Mouse (Mus musculus) left cerebral cortex, postnatal 14 days (tissue): ENCODE measurements around the gene Phlpp1. TPM values are rescaled to one million over a fixed set of nuclear protein-coding genes. Genes with fewer than 3 reads are reported as not detected.
"Not testable (repeated sequence)": the region's sequence is repeated elsewhere in the genome, so short reads cannot be mapped to it uniquely, and the experiment has no call there.

Experiments used
- DNase-seq, 2 experiments: peaks; one replicate each; pipeline ENCODE4 v3.0.0; 2021 to 2022; ENCODE audit warnings: low spot score in 2 of 2, mixed read lengths in 1 of 2
- intact Hi-C: fragments of 180-260 bp; cut with DNase I; formaldehyde crosslinking; loops from one replicate; pipeline ENCODE4 v1.15.1; 2025
- total RNA-seq, 2 experiments: library from RNA; stranded (reverse); gene quantifications; 2 replicates each; pipeline ENCODE4 v1.2.3; 2021

Phlpp1 gene
- total RNA-seq, 2 experiments from 2014 or later, result 53.7 to 54.7 TPM

- intact Hi-C loops, result no loop called here
- DNase-seq, result no peak
Observed at GRCm38 (mm10) chr1:106278552-106279060, 107.1 kb downstream of the Phlpp1 start.

- no peak for DNase-seq
- intact Hi-C loops, result no loop called here
Observed at GRCm38 (mm10) chr1:106279404-106280123, 108.0 kb downstream of the Phlpp1 start.

- intact Hi-C loops, result no loop called here
- DNase-seq, result no peak
Observed at GRCm38 (mm10) chr1:106280171-106280913, 108.8 kb downstream of the Phlpp1 start.

GRCm38 (mm10) chr1:106286815-106287214, 115.3 kb downstream of the Phlpp1 start:
- intact Hi-C loops, result no loop called here

GRCm38 (mm10) chr1:106289065-106289464, 117.5 kb downstream of the Phlpp1 start:
- DNase-seq, result peak in 1 of 2 experiments; percentile 33
- intact Hi-C loops, result no loop called here

More at GRCm38 (mm10) chr1:106286815-106287214, 115.3 kb downstream of the Phlpp1 start:
- no peak for DNase-seq

- intact Hi-C loops, result no loop called here
- DNase-seq, result no peak
Observed at GRCm38 (mm10) chr1:106289580-106289979, 118.0 kb downstream of the Phlpp1 start.

GRCm38 (mm10) chr1:106309394-106310039, 138.0 kb downstream of the Phlpp1 start:
- no peak for DNase-seq
- intact Hi-C loops, result no loop called here

- no peak for DNase-seq
- intact Hi-C loops, result no loop called here
Observed at GRCm38 (mm10) chr1:106310285-106310684, 138.7 kb downstream of the Phlpp1 start.

GRCm38 (mm10) chr1:106311830-106312229, 140.3 kb downstream of the Phlpp1 start:
- DNase-seq, intact Hi-C loops: not testable (repeated sequence)

GRCm38 (mm10) chr1:106314476-106314875, 142.9 kb downstream of the Phlpp1 start:
- DNase-seq, result peak in 1 of 2 experiments; percentile 6
- intact Hi-C loops, result no loop called here

- no peak for DNase-seq
- intact Hi-C loops, result no loop called here
Observed at GRCm38 (mm10) chr1:106316641-106317304, 145.2 kb downstream of the Phlpp1 start.

GRCm38 (mm10) chr1:106318341-106318740, 146.8 kb downstream of the Phlpp1 start:
- intact Hi-C loops, result no loop called here
- DNase-seq, result no peak

- intact Hi-C loops, result no loop called here
Observed at GRCm38 (mm10) chr1:106320583-106320982, 149.0 kb downstream of the Phlpp1 start.

GRCm38 (mm10) chr1:106321432-106322126, 150.0 kb downstream of the Phlpp1 start:
- intact Hi-C loops, result no loop called here
- no peak for DNase-seq

More at GRCm38 (mm10) chr1:106320583-106320982, 149.0 kb downstream of the Phlpp1 start:
- no peak for DNase-seq

GRCm38 (mm10) chr1:106326691-106327090, 155.1 kb downstream of the Phlpp1 start:
- DNase-seq, result no peak
- intact Hi-C loops, result no loop called here

- no peak for DNase-seq
Observed at GRCm38 (mm10) chr1:106342100-106342499, 170.5 kb downstream of the Phlpp1 start.

GRCm38 (mm10) chr1:106345265-106345664, 173.7 kb downstream of the Phlpp1 start:
- no peak for DNase-seq
- intact Hi-C loops, result no loop called here

More at GRCm38 (mm10) chr1:106342100-106342499, 170.5 kb downstream of the Phlpp1 start:
- intact Hi-C loops, result no loop called here

- intact Hi-C loops, result no loop called here
- no peak for DNase-seq
Observed at GRCm38 (mm10) chr1:106346776-106347175, 175.2 kb downstream of the Phlpp1 start.

GRCm38 (mm10) chr1:106349116-106349515, 177.6 kb downstream of the Phlpp1 start:
- no peak for DNase-seq
- intact Hi-C loops, result no loop called here
